Mouse (Mus musculus) neural tube, embryonic 11.5 days (tissue): ENCODE data around the gene 1700028P14Rik. TPM values are rescaled to one million over a fixed set of nuclear protein-coding genes. Genes with fewer than 3 reads are reported as not detected.

Experiments
- ATAC-seq: fragments of 200-750 bp; cut with Nextera tagmentation; 2 replicates; pipeline ENCODE4 v1.8.0; 2017; ENCODE audit warnings: moderate number of reproducible peaks, mild to moderate bottlenecking, moderate TSS enrichment, moderate library complexity; ENCODE audit not compliant: insufficient read depth, low FRiP score, low TSS enrichment
- DNase-seq: peaks from one replicate; pipeline ENCODE4 v3.0.0-alpha.2; 2015; ENCODE audit warnings: low spot score
- H3K27ac ChIP-seq: fragments of 300-500 bp; sonication (generic); 2 replicates; pipeline ENCODE4 v1.5.1; 2014; ENCODE audit warnings: low read depth, mild to moderate bottlenecking, low read length
- H3K27me3 ChIP-seq: fragments of 300-500 bp; sonication (generic); 2 replicates; pipeline ENCODE4 v1.6.1; 2014; ENCODE audit warnings: mild to moderate bottlenecking, low read length, mixed read lengths; ENCODE audit not compliant: control insufficient read depth, insufficient read depth
- H3K36me3 ChIP-seq: fragments of 300-500 bp; sonication (generic); 2 replicates; pipeline ENCODE4 v1.6.1; 2014; ENCODE audit warnings: mild to moderate bottlenecking, low read length, moderate library complexity, mixed read lengths; ENCODE audit not compliant: control insufficient read depth, insufficient read depth
- H3K4me1 ChIP-seq: fragments of 300-500 bp; sonication (generic); 2 replicates; pipeline ENCODE4 v1.6.1; 2014; ENCODE audit warnings: low read length, mixed read lengths; ENCODE audit not compliant: control insufficient read depth, insufficient read depth
- H3K4me2 ChIP-seq: fragments of 300-500 bp; sonication (generic); 2 replicates; pipeline ENCODE4 v1.6.1; 2014; ENCODE audit warnings: low read depth, mild to moderate bottlenecking, moderate library complexity
- H3K4me3 ChIP-seq: fragments of 300-500 bp; sonication (generic); 2 replicates; pipeline ENCODE4 v1.5.1; 2014; ENCODE audit warnings: low read depth, low read length
- H3K9ac ChIP-seq: fragments of 300-500 bp; sonication (generic); 2 replicates; pipeline ENCODE4 v1.6.1; 2014; ENCODE audit warnings: mild to moderate bottlenecking, low read length
- H3K9me3 ChIP-seq: fragments of 300-500 bp; sonication (generic); 2 replicates; pipeline ENCODE4 v1.6.1; 2016; ENCODE audit warnings: low read length; ENCODE audit not compliant: control insufficient read depth
- WGBS: fragments of 180-500 bp; shearing (Covaris S2); extraction: QIAGEN DNeasy Blood & Tissue Kit; methylation state at CpG from one replicate; pipeline ENCODE4 v1.1.7; 2014; 5-methylcytosine and 5-hydroxymethylcytosine counted together
- polyA plus RNA-seq: library from polyadenylated mRNA; unstranded; fragments of >200 nt; fragmentation: Nextera tagmentation; extraction: Ambion mirVana; gene quantifications from 2 replicates; pipeline ENCODE4 v1.2.1, GENCODE M21; 2014

1700028P14Rik gene
- polyA plus RNA-seq, 1 experiment from 2014 or later = not detected

GRCm38 (mm10) chr19:23643819-23644218, 8.8 kb downstream of the 1700028P14Rik start:
- 92% methylated on average over 5 of the region's 5 CpGs for WGBS

GRCm38 (mm10) chr19:23636786-23637185, 15.8 kb downstream of the 1700028P14Rik start:
- H3K36me3 ChIP-seq = no peaks in the 10 kb centered on the region
- no peak for ATAC-seq

More at GRCm38 (mm10) chr19:23643819-23644218, 8.8 kb downstream of the 1700028P14Rik start:
- ATAC-seq (no peak), DNase-seq (no peak)
- Histone ChIP-seq H3K27me3 (no peaks in the 10 kb centered on the region), H3K9ac (no peak overlapping the region), H3K4me1 (no peaks in the 10 kb centered on the region), H3K4me2 (no peak overlapping the region), H3K36me3 (no peaks in the 10 kb centered on the region), H3K9me3 (no peaks in the 10 kb centered on the region), H3K4me3 (no peak overlapping the region), H3K27ac (no peak overlapping the region)

GRCm38 (mm10) chr19:23631611-23632492, 20.8 kb downstream of the 1700028P14Rik start:
- no peak overlapping the region for H3K4me3 ChIP-seq
- H3K27ac ChIP-seq = no peak overlapping the region
- DNase-seq = no peak
- no peaks in the 10 kb centered on the region for H3K4me1 ChIP-seq
- no peak overlapping the region for H3K4me2 ChIP-seq
- WGBS = 74% methylated on average over 11 of the region's 11 CpGs
- H3K9me3 ChIP-seq = no peaks in the 10 kb centered on the region
- no peaks in the 10 kb centered on the region for H3K36me3 ChIP-seq
- ATAC-seq = no peak
- no peak overlapping the region for H3K9ac ChIP-seq
- no peaks in the 10 kb centered on the region for H3K27me3 ChIP-seq

More at GRCm38 (mm10) chr19:23636786-23637185, 15.8 kb downstream of the 1700028P14Rik start:
- Histone ChIP-seq H3K9ac (no peak overlapping the region), H3K9me3 (no peaks in the 10 kb centered on the region), H3K4me2 (no peak overlapping the region), H3K4me1 (no peaks in the 10 kb centered on the region), H3K27ac (no peak overlapping the region), H3K4me3 (no peak overlapping the region), H3K27me3 (no peaks in the 10 kb centered on the region)
- no peak for DNase-seq
- WGBS = 44% methylated on average over 5 of the region's 5 CpGs

- H3K4me2 ChIP-seq = no peak overlapping the region
- no peak overlapping the region for H3K9ac ChIP-seq
- ATAC-seq = no peak
- H3K36me3 ChIP-seq = no peaks in the 10 kb centered on the region
- no peaks in the 10 kb centered on the region for H3K9me3 ChIP-seq
- no peaks in the 10 kb centered on the region for H3K4me1 ChIP-seq
- H3K27me3 ChIP-seq = no peaks in the 10 kb centered on the region
- no peak for DNase-seq
- 84% methylated on average over 7 of the region's 7 CpGs for WGBS
- H3K4me3 ChIP-seq = no peak overlapping the region
- no peak overlapping the region for H3K27ac ChIP-seq
Measured at GRCm38 (mm10) chr19:23614268-23614667, 38.3 kb downstream of the 1700028P14Rik start.

- Histone ChIP-seq H3K4me1 (no peaks in the 10 kb centered on the region), H3K4me2 (no peak overlapping the region), H3K27ac (no peak overlapping the region), H3K9ac (no peak overlapping the region), H3K36me3 (no peaks in the 10 kb centered on the region), H3K27me3 (no peaks in the 10 kb centered on the region), H3K9me3 (no peaks in the 10 kb centered on the region), H3K4me3 (no peak overlapping the region)
- DNase-seq (no peak), ATAC-seq (no peak)
- 88% methylated on average over 4 of the region's 4 CpGs for WGBS
Measured at GRCm38 (mm10) chr19:23609724-23610123, 42.9 kb downstream of the 1700028P14Rik start.

- Histone ChIP-seq H3K27me3 (no peaks in the 10 kb centered on the region), H3K27ac (no peak overlapping the region), H3K36me3 (no peaks in the 10 kb centered on the region), H3K9me3 (no peaks in the 10 kb centered on the region), H3K4me1 (no peaks in the 10 kb centered on the region), H3K9ac (no peak overlapping the region), H3K4me2 (no peak overlapping the region), H3K4me3 (no peak overlapping the region)
- 88% methylated on average over 2 of the region's 2 CpGs for WGBS
- no peak for DNase-seq
- no peak for ATAC-seq
Measured at GRCm38 (mm10) chr19:23607951-23608350, 44.7 kb downstream of the 1700028P14Rik start.

- no peaks in the 10 kb centered on the region for H3K27me3 ChIP-seq
- H3K4me2 ChIP-seq = no peak overlapping the region
- no peak overlapping the region for H3K27ac ChIP-seq
- no peaks in the 10 kb centered on the region for H3K9me3 ChIP-seq
- whole genome bisulfite sequencing = 94% methylated on average over 3 of the region's 3 CpGs
- no peak overlapping the region for H3K9ac ChIP-seq
- ATAC-seq (no peak), DNase-seq (no peak)
- H3K36me3 ChIP-seq = no peaks in the 10 kb centered on the region
- H3K4me3 ChIP-seq = no peak overlapping the region
- no peaks in the 10 kb centered on the region for H3K4me1 ChIP-seq
Measured at GRCm38 (mm10) chr19:23594950-23595349, 57.7 kb downstream of the 1700028P14Rik start.

- Histone ChIP-seq H3K4me1 (no peaks in the 10 kb centered on the region), H3K9ac (no peak overlapping the region), H3K9me3 (no peaks in the 10 kb centered on the region), H3K36me3 (no peaks in the 10 kb centered on the region), H3K4me3 (no peak overlapping the region), H3K27me3 (no peaks in the 10 kb centered on the region), H3K4me2 (no peak overlapping the region), H3K27ac (no peak overlapping the region)
- ATAC-seq = no peak
- DNase-seq = no peak
- WGBS = 83% methylated on average over 11 of the region's 11 CpGs
Measured at GRCm38 (mm10) chr19:23578606-23579355, 73.8 kb downstream of the 1700028P14Rik start.
